In the genomic region with DNA sequence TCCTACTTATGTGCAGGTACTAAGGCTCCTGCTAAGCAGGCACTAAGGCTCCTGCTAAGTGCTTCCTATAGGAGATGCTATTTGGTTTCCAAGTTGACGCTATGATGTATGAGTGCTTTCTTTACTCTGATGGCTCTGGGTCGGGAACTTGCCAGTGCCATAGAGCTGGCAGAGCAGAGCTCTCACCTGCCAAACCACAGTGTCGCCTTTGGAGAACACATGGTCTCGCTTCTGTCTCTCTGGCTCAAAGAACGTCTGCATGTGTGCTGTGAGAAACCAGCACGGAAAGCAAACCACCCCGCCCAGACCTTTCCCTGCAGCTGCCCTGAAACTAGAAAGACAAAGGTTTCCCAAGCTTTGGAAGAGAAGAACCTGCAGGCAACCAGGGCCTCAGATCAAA, we compare ENCODE assay signal across 18 mouse cellular contexts.
DNase-seq lines count a peak whose midpoint lies in the region; ATAC-seq and TF ChIP-seq lines count a peak whose summit lies in the region.
"Had no signal": no experiment of that assay in that cellular context is flagged by ENCODE, and none has a peak within 500 bp of the region (broad histone marks: within the 10 kb centered on the region; RNA-seq: fewer than 3 reads in every experiment).

No protein-coding gene starts in this region.

- 76% methylated on average over 7 of the region's 7 CpGs for WGBS in forebrain, postnatal 0 days
- WGBS in forebrain, embryonic 16.5 days, result 78% methylated on average over 7 of the region's 7 CpGs

- no peak overlapping the region for H3K9ac ChIP-seq in forebrain, postnatal 0 days
- H3K9ac ChIP-seq in forebrain, embryonic 16.5 days (replicated peaks; ENCODE audit: low read depth, low read length), result no peak overlapping the region
- H3K9ac ChIP-seq: embryonic facial prominence, embryonic 13.5 days; forebrain, embryonic 12.5 days; heart, embryonic 13.5 days; hindbrain, embryonic 15.5 days had no signal

- no peak overlapping the region for H3K4me2 ChIP-seq in forebrain, postnatal 0 days (ENCODE audit: low read depth)
- H3K4me2 ChIP-seq in forebrain, embryonic 16.5 days (ENCODE audit: low read length), result no peak overlapping the region
- H3K4me2 ChIP-seq: embryonic facial prominence, embryonic 13.5 days; forebrain, embryonic 12.5 days; heart, embryonic 13.5 days; hindbrain, embryonic 15.5 days had no signal

- H3K9me3 ChIP-seq in forebrain, postnatal 0 days (ENCODE audit: low read length), result no peaks in the 10 kb centered on the region
- H3K9me3 ChIP-seq in forebrain, embryonic 16.5 days (ENCODE audit: control insufficient read depth, low read length), result no peaks in the 10 kb centered on the region
- H3K9me3 ChIP-seq: embryonic facial prominence, embryonic 13.5 days; forebrain, embryonic 12.5 days; heart, embryonic 13.5 days; hindbrain, embryonic 15.5 days had no signal

- intact Hi-C loops in gastrocnemius, adult 2 months (cut with DNase I), result no loop called here

- H3K27me3 ChIP-seq in forebrain, postnatal 0 days (ENCODE audit: insufficient read depth, low read length), result no peaks in the 10 kb centered on the region
- no peaks in the 10 kb centered on the region for H3K27me3 ChIP-seq in forebrain, embryonic 16.5 days (replicated peaks; ENCODE audit: control insufficient read depth, insufficient read depth, low read length)
- H3K27me3 ChIP-seq: embryonic facial prominence, embryonic 13.5 days; forebrain, embryonic 12.5 days; heart, embryonic 13.5 days; hindbrain, embryonic 15.5 days had no signal

- H3K27ac ChIP-seq in forebrain, postnatal 0 days (ENCODE audit: low read depth, low read length), result no peak overlapping the region
- H3K27ac ChIP-seq in forebrain, embryonic 16.5 days (ENCODE audit: low read length), result no peak overlapping the region
- no peak overlapping the region for H3K27ac ChIP-seq in gastrocnemius, adult 2 months
- H3K27ac ChIP-seq: embryonic facial prominence, embryonic 13.5 days; forebrain, embryonic 12.5 days; heart, embryonic 13.5 days; hindbrain, embryonic 15.5 days had no signal

- 0 out of 2 replicates have a peak, but pooled peaks cover 6% of the 10 kb centered on the region for H3K36me3 ChIP-seq in forebrain, postnatal 0 days (ENCODE audit: insufficient read depth)
- no peaks in the 10 kb centered on the region for H3K36me3 ChIP-seq in forebrain, embryonic 16.5 days (ENCODE audit: control insufficient read depth, insufficient read depth)
- H3K36me3 ChIP-seq: forebrain, embryonic 12.5 days; heart, embryonic 13.5 days had no signal

- no peak for TF ChIP-seq CTCF in forebrain, postnatal 0 days (IDR thresholded peaks at IDR 0.05; ENCODE audit: low read depth)
- no peak for TF ChIP-seq CTCF in gastrocnemius, adult 2 months (IDR thresholded peaks at IDR 0.05)

- DNase-seq in forebrain, postnatal 0 days, result no peak
- peak; percentile 20 for DNase-seq in cerebellum, adult 11 months
- DNase-seq in cerebellum, adult 8-10 months, result peak; percentile 24
- DNase-seq in cerebellum, postnatal 14 days, result peak; percentile 58
- DNase-seq in gastrocnemius, adult 2 months, result no peak
- DNase-seq in adrenal gland, adult 2 months, result no peak
- DNase-seq in kidney, postnatal 25 days, result no peak
- DNase-seq: adrenal gland, postnatal 36 days; gastrocnemius, postnatal 14 days; heart, postnatal 36 days; kidney, adult 8-10 months had no signal

- 0 out of 2 replicates have a peak, but pooled peaks have one; percentile 38 for ATAC-seq in forebrain, postnatal 0 days
- ATAC-seq in forebrain, embryonic 16.5 days, result no peak
- ATAC-seq: activated CD4-positive, CD25-positive, alpha-beta regulatory T cell, adult 4 months; intestine, embryonic 16.5 days had no signal

- H3K4me1 ChIP-seq in forebrain, postnatal 0 days (ENCODE audit: insufficient read depth), result no peaks in the 10 kb centered on the region
- no peaks in the 10 kb centered on the region; the same call in 1 of the 2 replicates for H3K4me1 ChIP-seq in forebrain, embryonic 16.5 days (replicated peaks; ENCODE audit: control insufficient read depth, insufficient read depth, low read length)

- H3K4me3 ChIP-seq in forebrain, postnatal 0 days (ENCODE audit: low read depth, low read length), result no peak overlapping the region
- H3K4me3 ChIP-seq in forebrain, embryonic 16.5 days (replicated peaks; ENCODE audit: low read length), result no peak overlapping the region
- H3K4me3 ChIP-seq in gastrocnemius, adult 2 months, result no peak overlapping the region
- H3K4me3 ChIP-seq: embryonic facial prominence, embryonic 13.5 days; forebrain, embryonic 12.5 days; heart, embryonic 13.5 days; hindbrain, embryonic 15.5 days had no signal

Comparison
In these comparisons a context has a peak if more than half of its experiments do, and no peak if none do; other contexts are left out.
1. DNase-seq: peak in cerebellum, adult 11 months (single experiment), cerebellum, adult 8-10 months (single experiment) and cerebellum, postnatal 14 days (2 of 2); none in forebrain, postnatal 0 days (single experiment), gastrocnemius, adult 2 months (single experiment), adrenal gland, adult 2 months (single experiment) and kidney, postnatal 25 days (0 of 2).